Mouse (Mus musculus) cerebellum, postnatal 10 days (tissue): ENCODE data around the gene Lst1.

ENCODE experiments used
- DNase-seq, 2 experiments: peaks; one replicate each; pipeline ENCODE4 v3.0.0; 2021; ENCODE audit warnings: mixed read lengths in 2 of 2

Lst1 gene

DNA sequence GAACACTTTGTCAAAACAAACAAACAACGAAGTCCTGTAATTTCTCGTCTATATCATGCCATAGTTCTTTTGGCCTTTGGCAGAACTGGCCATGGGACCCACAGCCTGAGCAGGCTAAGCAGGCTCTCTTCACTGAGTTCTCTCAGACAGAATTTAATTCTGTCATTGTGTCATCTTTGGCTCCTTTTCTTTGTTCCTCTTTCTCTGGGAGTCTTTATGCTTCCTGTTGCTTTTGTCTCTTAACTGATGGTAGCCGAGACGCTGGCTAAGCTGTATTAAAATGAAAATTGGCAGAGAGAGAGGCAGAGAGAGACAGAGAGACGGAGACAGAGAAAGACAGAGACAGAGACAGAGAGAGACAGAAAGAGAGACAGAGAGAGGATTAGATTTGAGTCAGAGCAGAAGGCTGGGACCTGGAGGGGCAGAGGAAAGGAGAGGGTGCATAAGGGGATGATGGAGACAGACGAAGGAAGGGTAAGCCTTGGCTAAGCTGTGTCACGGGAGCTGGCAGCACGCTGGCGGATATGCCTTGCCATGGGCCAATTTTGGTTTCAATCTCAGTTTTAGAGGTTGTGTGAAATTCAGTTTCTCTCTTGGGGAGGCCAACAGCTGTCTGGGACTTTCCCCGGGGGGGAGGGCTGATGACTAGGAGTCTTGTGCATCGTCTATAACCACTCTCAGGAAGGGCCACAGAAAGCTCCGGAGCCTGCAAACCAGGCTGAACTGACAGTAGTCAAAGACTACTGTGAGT lies 21.7 kb upstream of the Lst1 start:
- DNase-seq: no peak

DNA sequence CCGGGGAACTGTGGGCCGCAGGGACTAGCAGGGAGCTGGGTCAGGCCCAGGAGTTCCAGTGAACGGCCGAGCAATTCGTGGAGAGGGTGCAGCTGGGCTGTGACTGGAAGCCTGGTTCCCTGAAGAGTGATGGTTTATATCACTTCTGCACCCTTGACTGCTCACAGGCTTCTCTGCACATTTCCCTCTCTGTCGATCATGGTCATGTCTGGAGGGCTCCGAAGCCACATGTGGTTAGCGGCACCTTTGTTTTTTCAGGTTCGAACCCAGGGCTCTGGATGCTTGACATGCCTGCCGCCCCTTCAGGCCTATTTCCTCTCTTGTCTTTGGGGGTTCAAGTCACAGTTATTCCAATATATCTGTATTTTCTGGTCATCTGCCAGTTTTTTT lies 17.1 kb upstream of the Lst1 start:
- no peak for DNase-seq

GRCm38 (mm10) chr17:35204494-35205379 lies 16.5 kb upstream of the Lst1 start, which contains the start of gene Lta:
Gene Lta (minus strand): TSS chr17:35205351.
- no peak for DNase-seq

DNA sequence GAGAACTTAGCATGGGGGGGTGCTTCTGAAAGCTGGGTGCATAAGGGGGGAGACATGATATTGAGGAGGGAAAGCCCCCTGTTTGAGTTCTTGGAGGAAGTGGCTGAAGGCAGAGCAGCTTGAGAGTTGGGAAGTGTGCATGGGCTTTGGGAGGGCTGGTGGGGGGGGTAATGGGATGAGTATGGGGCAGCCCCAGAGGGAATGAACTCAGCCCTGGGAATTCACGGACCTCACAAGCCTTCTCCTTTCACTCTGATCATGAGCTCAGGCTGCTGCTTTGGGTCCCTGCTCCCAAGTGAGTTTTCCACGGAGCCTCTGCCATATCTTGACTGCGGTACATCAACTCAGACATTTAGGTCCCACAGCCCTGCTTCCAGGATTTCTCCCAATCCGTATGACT lies 14.2 kb upstream of the Lst1 start:
- no peak for DNase-seq

- DNase-seq: no peak
Measured at GRCm38 (mm10) chr17:35201787-35202186, 13.5 kb upstream of the Lst1 start, which contains the start of gene Tnf. Gene Tnf (minus strand): TSS chr17:35202007.

GRCm38 (mm10) chr17:35201128-35201527 lies 12.9 kb upstream of the Lst1 start:
- DNase-seq: no peak

DNA sequence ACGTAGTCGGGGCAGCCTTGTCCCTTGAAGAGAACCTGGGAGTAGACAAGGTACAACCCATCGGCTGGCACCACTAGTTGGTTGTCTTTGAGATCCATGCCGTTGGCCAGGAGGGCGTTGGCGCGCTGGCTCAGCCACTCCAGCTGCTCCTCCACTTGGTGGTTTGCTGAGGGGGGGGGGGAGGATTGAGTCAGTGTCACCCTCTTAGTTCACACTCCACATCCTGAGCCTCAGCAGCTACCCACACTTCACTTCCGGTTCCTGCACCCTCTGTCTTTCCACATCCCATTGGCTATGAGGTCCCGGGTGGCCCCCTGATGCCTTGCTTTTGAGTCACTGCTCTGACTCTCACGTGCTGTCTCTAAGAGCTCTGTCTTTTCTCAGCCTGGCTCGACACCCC lies 12.2 kb upstream of the Lst1 start:
- no peak for DNase-seq

DNA sequence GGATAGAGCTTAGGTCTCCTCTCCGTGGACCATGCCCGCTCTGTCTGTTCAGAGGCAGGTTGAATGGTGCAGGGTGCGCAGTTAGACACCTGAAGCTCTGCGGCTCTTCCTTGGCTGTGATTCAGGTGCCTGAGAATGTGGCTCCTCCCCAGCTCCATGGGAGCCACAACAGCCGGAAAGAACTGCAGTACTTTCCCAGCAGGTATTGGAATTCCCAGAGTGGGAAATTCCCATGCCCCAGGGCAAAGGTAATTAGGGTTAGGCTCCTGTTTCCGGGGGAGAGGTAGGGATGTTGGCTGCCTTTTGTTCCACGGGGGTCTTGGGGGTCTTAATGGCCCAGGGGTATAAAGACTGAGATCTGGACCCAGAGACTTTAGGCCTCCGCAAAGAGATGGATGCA lies 10.7 kb upstream of the Lst1 start:
- DNase-seq: no peak

DNA sequence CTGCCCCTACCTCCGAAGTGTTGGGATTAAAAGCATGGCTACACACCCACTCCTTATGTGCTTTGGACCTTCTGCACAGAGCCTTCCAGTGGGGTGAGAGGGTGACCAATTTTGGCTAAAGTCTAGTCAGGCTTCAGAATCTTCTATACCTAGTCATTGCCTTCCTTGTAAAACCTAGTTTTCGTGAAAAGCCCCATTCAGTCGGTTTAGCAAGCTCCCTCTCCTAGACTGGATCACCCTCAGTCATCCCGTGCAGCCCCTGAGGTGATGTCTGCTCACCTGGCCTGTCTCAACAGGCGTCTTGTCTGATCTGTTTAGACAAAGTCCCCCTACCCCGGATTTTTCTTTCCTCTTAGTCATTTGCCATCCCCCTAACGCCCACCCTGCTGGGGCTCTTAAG lies 9.8 kb upstream of the Lst1 start:
- no peak for DNase-seq

GRCm38 (mm10) chr17:35197126-35197525 lies 8.9 kb upstream of the Lst1 start:
- no peak for DNase-seq

DNA sequence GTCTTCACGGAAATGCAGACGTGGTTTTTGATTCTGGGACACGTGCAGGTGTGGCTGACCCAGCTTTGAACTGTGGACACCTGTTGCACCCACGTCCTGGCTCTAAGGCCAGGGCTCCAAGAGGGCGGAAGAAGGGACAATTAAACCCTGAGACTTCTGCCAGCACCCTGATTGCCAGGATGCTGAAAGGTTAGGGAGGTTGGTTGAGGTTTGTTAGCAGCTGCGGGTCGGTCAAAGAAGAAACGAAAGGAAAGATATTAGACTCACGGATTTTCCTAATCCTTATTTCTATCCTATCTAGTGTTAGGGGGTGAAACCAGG lies 8.0 kb upstream of the Lst1 start:
- DNase-seq: no peak

GRCm38 (mm10) chr17:35195631-35196320 lies 7.5 kb upstream of the Lst1 start:
- DNase-seq: peak; percentile 84 to 86

- no peak for DNase-seq
Measured at GRCm38 (mm10) chr17:35194844-35195630, 6.8 kb upstream of the Lst1 start.

DNA sequence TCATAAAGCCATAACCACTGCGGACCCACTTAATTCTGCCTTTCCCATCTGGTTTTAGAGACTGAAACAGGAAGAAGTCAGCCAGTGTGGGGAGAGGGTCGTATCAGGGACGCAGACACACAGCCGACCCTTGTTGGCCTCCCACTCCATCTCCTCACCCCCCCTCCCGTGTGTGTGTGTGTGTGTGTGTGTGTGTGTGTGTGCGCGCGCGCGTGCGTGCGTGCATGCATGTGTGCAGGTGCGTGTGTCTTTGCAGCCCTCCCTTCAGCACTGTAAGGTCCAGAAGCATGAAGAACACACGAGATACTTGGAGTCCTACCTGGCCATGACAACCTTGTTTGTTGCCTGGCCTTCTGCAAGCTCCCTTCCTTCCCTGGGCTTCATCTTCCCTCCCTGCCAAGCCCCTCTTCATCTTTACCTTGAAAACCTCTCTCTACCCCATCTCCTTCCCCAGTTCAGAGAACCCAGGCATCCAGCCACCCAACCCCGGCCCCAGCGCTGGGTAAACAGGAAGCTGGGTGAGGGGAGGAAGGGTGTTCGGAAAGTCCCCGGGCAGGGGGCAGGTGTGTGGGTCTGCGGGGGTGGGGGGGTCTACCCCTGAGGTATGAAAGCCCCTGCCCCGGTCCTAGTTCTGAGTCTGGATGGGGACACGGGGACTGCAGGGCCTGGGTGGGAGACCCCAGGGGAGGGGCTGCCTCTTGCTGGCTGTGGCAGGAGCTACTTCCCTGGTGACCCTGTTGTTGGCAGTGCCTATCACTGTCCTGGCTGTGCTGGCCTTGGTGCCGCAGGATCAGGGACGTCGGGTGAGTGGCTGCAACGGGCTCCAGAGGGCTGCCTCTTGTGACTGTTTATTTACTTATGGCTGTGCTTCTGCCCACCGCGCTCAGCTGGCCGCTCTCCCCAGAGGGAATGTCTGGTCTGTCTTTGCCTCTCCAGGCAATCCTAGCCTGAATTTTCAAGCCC lies 5.9 kb upstream of the Lst1 start, which contains the start of gene Ltb:
Gene Ltb, plus strand, starts transcription at position 559 of the 963 bp plus-strand sequence.
- DNase-seq: no peak

- DNase-seq: no peak
Measured at GRCm38 (mm10) chr17:35192924-35193323, 4.7 kb upstream of the Lst1 start.

- DNase-seq: no peak
Measured at GRCm38 (mm10) chr17:35191723-35192122, 3.5 kb upstream of the Lst1 start.

DNA sequence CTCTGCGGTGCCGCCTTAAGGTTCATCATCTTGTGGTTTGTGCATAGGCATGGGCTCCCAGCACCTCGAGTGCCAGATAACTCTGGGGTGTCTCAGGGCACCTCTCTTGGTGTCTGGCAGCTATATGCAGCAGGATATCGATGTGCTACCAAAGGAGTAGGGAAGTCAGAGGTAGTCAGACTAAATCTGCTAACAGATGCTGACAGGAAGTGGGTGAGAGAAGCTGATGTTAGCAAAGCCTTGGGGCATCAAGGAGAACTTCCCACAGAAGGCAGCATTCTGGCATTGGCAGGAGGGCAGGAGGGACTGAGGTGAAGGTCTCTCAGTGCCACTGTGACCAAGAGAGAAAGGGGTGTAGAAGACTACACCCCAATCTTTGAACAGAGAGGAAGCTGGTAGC lies 1.9 kb upstream of the Lst1 start:
- DNase-seq: no peak

GRCm38 (mm10) chr17:35189186-35189585 lies 947 bp upstream of the Lst1 start:
- DNase-seq: no peak

DNA sequence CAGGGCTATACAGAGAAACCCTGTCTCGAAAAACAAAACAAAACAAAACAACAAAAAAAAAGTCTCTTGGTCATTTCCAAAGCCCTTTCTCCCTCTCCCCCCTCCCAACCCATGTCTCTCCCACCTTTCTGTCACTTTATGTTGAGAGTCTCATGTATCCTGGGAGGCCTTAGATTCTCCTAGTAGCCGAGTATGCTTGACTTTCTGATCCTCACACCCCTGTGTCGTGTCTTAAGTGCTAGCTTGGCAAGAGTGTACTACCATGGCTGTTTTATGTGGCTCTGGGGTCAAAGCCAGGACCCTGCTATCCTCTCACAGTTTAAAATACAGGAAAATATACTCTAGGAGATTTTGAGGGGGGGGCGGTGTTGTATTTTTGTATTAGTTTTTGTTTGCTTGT lies 894 bp downstream of the Lst1 start:
- no peak for DNase-seq

GRCm38 (mm10) chr17:35186681-35187080 lies 1.6 kb downstream of the Lst1 start:
- DNase-seq: peak in 1 of 2 experiments; percentile 46
